Mouse (Mus musculus): ENCODE measurements around the gene D630039A03Rik. TPM values are rescaled to one million over a fixed set of nuclear protein-coding genes. Genes with fewer than 3 reads are reported as not detected.
"Not testable (repeated sequence)": the region's sequence is repeated elsewhere in the genome, so short reads cannot be mapped to it uniquely, and the experiment has no call there.

Gene D630039A03Rik
- polyA plus RNA-seq, 1 experiment = 19.8 TPM

GRCm38 (mm10) chr4:57889773-57890172 is 26.3 kb downstream of the D630039A03Rik start:
- Histone ChIP-seq H3K27me3 (replicated peaks; ENCODE audit: control insufficient read depth, insufficient read depth, low read length) (no peaks in the 10 kb centered on the region), H3K4me1 (ENCODE audit: control insufficient read depth, insufficient read depth, low read length) (peaks cover 21% of the 10 kb centered on the region; the same call in 1 of the 2 replicates), H3K27ac (ENCODE audit: insufficient read depth, low read depth, low read length) (no peak overlapping the region), H3K4me3 (ENCODE audit: insufficient read depth, low read depth, low read length) (no peak overlapping the region), H3K36me3 (ENCODE audit: control insufficient read depth, insufficient read depth, low read length) (no peaks in the 10 kb centered on the region)
- no peak for TF ChIP-seq POLR2A (IDR thresholded peaks at IDR 0.05; ENCODE audit: low read depth, low read length)
- DNase-seq = no peak
- 76% methylated on average over 8 of the region's 8 CpGs for WGBS

GRCm38 (mm10) chr4:57888978-57889377 is 27.1 kb downstream of the D630039A03Rik start:
- WGBS = 67% methylated on average over 1 of the region's 1 CpGs
- H3K36me3 ChIP-seq (ENCODE audit: control insufficient read depth, insufficient read depth, low read length); H3K27ac ChIP-seq (ENCODE audit: insufficient read depth, low read depth, low read length); H3K4me3 ChIP-seq (ENCODE audit: insufficient read depth, low read depth, low read length); H3K27me3 ChIP-seq (replicated peaks; ENCODE audit: control insufficient read depth, insufficient read depth, low read length): not testable (repeated sequence)
- H3K4me1 ChIP-seq (ENCODE audit: control insufficient read depth, insufficient read depth, low read length) = peaks cover 21% of the 10 kb centered on the region; the same call in 1 of the 2 replicates
- DNase-seq = peak; percentile 56

GRCm38 (mm10) chr4:57888246-57888645 is 27.9 kb downstream of the D630039A03Rik start:
- DNase-seq = no peak
- Histone ChIP-seq H3K27ac (ENCODE audit: insufficient read depth, low read depth, low read length) (no peak overlapping the region), H3K4me3 (ENCODE audit: insufficient read depth, low read depth, low read length) (no peak overlapping the region), H3K36me3 (ENCODE audit: control insufficient read depth, insufficient read depth, low read length) (no peaks in the 10 kb centered on the region), H3K4me1 (ENCODE audit: control insufficient read depth, insufficient read depth, low read length) (peaks cover 25% of the 10 kb centered on the region), H3K27me3 (replicated peaks; ENCODE audit: control insufficient read depth, insufficient read depth, low read length) (no peaks in the 10 kb centered on the region)
- TF ChIP-seq POLR2A (IDR thresholded peaks at IDR 0.05; ENCODE audit: low read depth, low read length) = no peak
- no peak for TF ChIP-seq CTCF (conservative IDR thresholded peaks at IDR 0.05; ENCODE audit: insufficient read depth, insufficient read length, low read depth, low read length)
- WGBS = 90% methylated on average over 2 of the region's 2 CpGs

GRCm38 (mm10) chr4:57886888-57887230 is 29.2 kb downstream of the D630039A03Rik start:
- DNase-seq = no peak
- 66% methylated on average over 3 of the region's 3 CpGs for WGBS
- no peaks in the 10 kb centered on the region for H3K36me3 ChIP-seq (ENCODE audit: control insufficient read depth, insufficient read depth, low read length)
- peaks cover 29% of the 10 kb centered on the region for H3K4me1 ChIP-seq (ENCODE audit: control insufficient read depth, insufficient read depth, low read length)
- no peaks in the 10 kb centered on the region for H3K27me3 ChIP-seq (replicated peaks; ENCODE audit: control insufficient read depth, insufficient read depth, low read length)
- H3K4me3 ChIP-seq (ENCODE audit: insufficient read depth, low read depth, low read length) = no peak overlapping the region
- H3K27ac ChIP-seq (ENCODE audit: insufficient read depth, low read depth, low read length) = no peak overlapping the region; the same call in 1 of the 2 replicates
- no peak for TF ChIP-seq CTCF (conservative IDR thresholded peaks at IDR 0.05; ENCODE audit: insufficient read depth, insufficient read length, low read depth, low read length)
- no peak for TF ChIP-seq POLR2A (IDR thresholded peaks at IDR 0.05; ENCODE audit: low read depth, low read length)

GRCm38 (mm10) chr4:57886066-57886887 is 29.8 kb downstream of the D630039A03Rik start:
- Histone ChIP-seq H3K27ac (ENCODE audit: insufficient read depth, low read depth, low read length) (peak overlapping the region; percentile 28; the same call in 1 of the 2 replicates), H3K27me3 (replicated peaks; ENCODE audit: control insufficient read depth, insufficient read depth, low read length) (no peaks in the 10 kb centered on the region), H3K36me3 (ENCODE audit: control insufficient read depth, insufficient read depth, low read length) (no peaks in the 10 kb centered on the region), H3K4me1 (ENCODE audit: control insufficient read depth, insufficient read depth, low read length) (peaks cover 29% of the 10 kb centered on the region), H3K4me3 (ENCODE audit: insufficient read depth, low read depth, low read length) (no peak overlapping the region)
- peak; percentile 66 for DNase-seq
- 45% methylated on average over 11 of the region's 11 CpGs for WGBS
- TF ChIP-seq POLR2A (IDR thresholded peaks at IDR 0.05; ENCODE audit: low read depth, low read length) (no peak), CTCF (conservative IDR thresholded peaks at IDR 0.05; ENCODE audit: insufficient read depth, insufficient read length, low read depth, low read length) (no peak)

- no peak for DNase-seq
- no peak overlapping the region for H3K4me3 ChIP-seq (ENCODE audit: insufficient read depth, low read depth, low read length)
- H3K27me3 ChIP-seq (replicated peaks; ENCODE audit: control insufficient read depth, insufficient read depth, low read length) = no peaks in the 10 kb centered on the region
- TF ChIP-seq CTCF (conservative IDR thresholded peaks at IDR 0.05; ENCODE audit: insufficient read depth, insufficient read length, low read depth, low read length) = no peak
- TF ChIP-seq POLR2A (IDR thresholded peaks at IDR 0.05; ENCODE audit: low read depth, low read length) = no peak
- WGBS = 63% methylated on average over 2 of the region's 2 CpGs
- peaks cover 28% of the 10 kb centered on the region for H3K4me1 ChIP-seq (ENCODE audit: control insufficient read depth, insufficient read depth, low read length)
- no peak overlapping the region for H3K27ac ChIP-seq (ENCODE audit: insufficient read depth, low read depth, low read length)
- H3K36me3 ChIP-seq (ENCODE audit: control insufficient read depth, insufficient read depth, low read length) = no peaks in the 10 kb centered on the region
Measured at GRCm38 (mm10) chr4:57885186-57885585, 30.9 kb downstream of the D630039A03Rik start.

- no peaks in the 10 kb centered on the region for H3K36me3 ChIP-seq (ENCODE audit: control insufficient read depth, insufficient read depth, low read length)
- peaks cover 28% of the 10 kb centered on the region for H3K4me1 ChIP-seq (ENCODE audit: control insufficient read depth, insufficient read depth, low read length)
- no peaks in the 10 kb centered on the region for H3K27me3 ChIP-seq (replicated peaks; ENCODE audit: control insufficient read depth, insufficient read depth, low read length)
- no peak for DNase-seq
- no peak overlapping the region for H3K27ac ChIP-seq (ENCODE audit: insufficient read depth, low read depth, low read length)
- no peak overlapping the region for H3K4me3 ChIP-seq (ENCODE audit: insufficient read depth, low read depth, low read length)
- TF ChIP-seq CTCF (conservative IDR thresholded peaks at IDR 0.05; ENCODE audit: insufficient read depth, insufficient read length, low read depth, low read length) (no peak), POLR2A (IDR thresholded peaks at IDR 0.05; ENCODE audit: low read depth, low read length) (no peak)
- WGBS = 60% methylated on average over 3 of the region's 3 CpGs
Measured at GRCm38 (mm10) chr4:57884511-57884910, 31.6 kb downstream of the D630039A03Rik start.
